Mouse (Mus musculus) intestine, embryonic 16.5 days (tissue): Measurements from ENCODE around the gene Map1b. TPM values are rescaled to one million over a fixed set of nuclear protein-coding genes. Genes with fewer than 3 reads are reported as not detected.

Experiments
- ATAC-seq: fragments of 200-750 bp; cut with Nextera tagmentation; 2 replicates; pipeline ENCODE4 v1.8.0; 2017; ENCODE audit warnings: moderate TSS enrichment, moderate library complexity
- H3K27ac ChIP-seq: fragments of 300-500 bp; sonication (generic); 2 replicates; pipeline ENCODE4 v1.5.1; 2014; ENCODE audit warnings: mild to moderate bottlenecking, low read length
- H3K27me3 ChIP-seq: fragments of 300-500 bp; sonication (generic); replicated peaks from 2 replicates; pipeline ENCODE4 v1.6.1; 2014; ENCODE audit warnings: low read length, control low read depth, mixed read lengths; ENCODE audit not compliant: control insufficient read depth, insufficient read depth
- H3K36me3 ChIP-seq: fragments of 300-500 bp; sonication (generic); 2 replicates; pipeline ENCODE4 v1.6.1; 2014; ENCODE audit warnings: low read length, control low read depth; ENCODE audit not compliant: control insufficient read depth, insufficient read depth
- H3K4me1 ChIP-seq: fragments of 300-500 bp; sonication (generic); 2 replicates; pipeline ENCODE4 v1.6.1; 2014; ENCODE audit warnings: low read length, control low read depth, mixed read lengths; ENCODE audit not compliant: control insufficient read depth, insufficient read depth
- H3K4me2 ChIP-seq: fragments of 300-500 bp; sonication (generic); 2 replicates; pipeline ENCODE4 v1.6.1; 2014; ENCODE audit warnings: low read depth, low read length, control low read depth
- H3K4me3 ChIP-seq: fragments of 300-500 bp; sonication (generic); 2 replicates; pipeline ENCODE4 v1.5.1; 2014; ENCODE audit warnings: mild to moderate bottlenecking, low read length
- H3K9ac ChIP-seq: fragments of 300-500 bp; sonication (generic); 2 replicates; pipeline ENCODE4 v1.6.1; 2014; ENCODE audit warnings: low read depth, low read length
- H3K9me3 ChIP-seq: fragments of 300-500 bp; sonication (generic); 2 replicates; pipeline ENCODE4 v1.6.1; 2016; ENCODE audit warnings: low read length, control low read depth; ENCODE audit not compliant: control insufficient read depth
- WGBS: fragments of 180-500 bp; shearing (Covaris S2); extraction: QIAGEN DNeasy Blood & Tissue Kit; methylation state at CpG from one replicate; pipeline ENCODE4 v1.1.7; 2014; 5-methylcytosine and 5-hydroxymethylcytosine counted together
- polyA plus RNA-seq: library from polyadenylated mRNA; unstranded; fragments of >200 nt; fragmentation: Nextera tagmentation; extraction: Ambion mirVana; gene quantifications from 2 replicates; pipeline ENCODE4 v1.2.1, GENCODE M21; 2015

Gene Map1b
- polyA plus RNA-seq, 1 experiment from 2014 or later, result 91.4 TPM

DNA sequence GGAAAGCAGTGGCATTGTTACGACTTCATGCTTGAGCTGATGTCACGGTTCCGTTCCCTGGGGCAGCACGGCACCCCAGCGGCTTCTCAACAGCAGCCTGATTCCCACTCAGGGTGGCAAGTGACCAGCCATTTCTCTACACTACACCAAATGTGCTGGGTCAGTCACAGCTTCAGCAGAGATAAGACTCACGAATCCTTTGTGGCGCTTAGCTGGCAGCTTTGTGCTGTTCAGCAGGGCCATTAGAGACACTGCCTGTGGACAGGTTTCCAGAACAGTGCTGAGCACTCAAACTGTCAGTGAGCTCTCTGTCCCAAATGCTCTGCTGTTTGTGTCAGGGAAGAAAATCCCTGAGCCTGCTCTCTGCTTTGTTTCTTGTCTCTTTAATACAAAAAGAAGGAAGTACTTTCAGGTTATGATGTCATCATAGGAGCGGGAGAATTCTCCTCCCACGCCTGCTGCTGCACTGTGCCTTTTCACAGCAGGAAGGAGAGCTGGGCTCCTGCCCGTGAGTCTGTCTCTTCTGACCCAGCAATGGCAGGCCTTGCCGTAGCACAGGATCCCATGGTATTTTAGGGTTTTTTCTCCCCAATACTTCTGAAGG, 103.8 kb downstream of the Map1b start:
- Histone ChIP-seq H3K4me2 (no peak overlapping the region), H3K4me1 (peaks cover 4% of the 10 kb centered on the region; the same call in 1 of the 2 replicates), H3K27ac (0 out of 2 replicates have a peak overlapping the region, but pooled peaks have one; percentile 22), H3K4me3 (no peak overlapping the region), H3K9me3 (no peaks in the 10 kb centered on the region), H3K9ac (no peak overlapping the region), H3K36me3 (peaks cover 5% of the 10 kb centered on the region; the same call in 1 of the 2 replicates), H3K27me3 (no peaks in the 10 kb centered on the region)
- peak; percentile 60 for ATAC-seq
- 65% methylated on average over 11 of the region's 11 CpGs for WGBS

DNA sequence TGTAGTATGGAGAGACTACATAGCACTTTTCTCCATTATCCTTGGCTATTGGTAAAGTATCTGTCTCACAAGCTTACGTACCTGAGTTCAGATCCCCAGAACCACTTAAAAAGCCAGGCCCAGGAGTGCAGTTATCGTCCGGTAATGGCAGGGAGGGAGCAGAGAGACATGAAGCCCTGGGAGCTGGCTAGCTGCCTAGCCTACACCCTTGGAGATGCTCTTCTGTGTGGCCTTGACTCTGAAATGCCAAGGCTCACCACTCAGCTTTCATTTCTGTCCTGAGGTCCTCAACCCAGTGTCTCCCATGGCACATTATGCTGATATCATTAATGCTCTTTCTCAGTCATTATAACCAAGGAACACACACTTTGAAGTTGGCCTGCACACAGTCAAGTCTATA, 104.6 kb downstream of the Map1b start:
- H3K36me3 ChIP-seq, result peaks cover 5% of the 10 kb centered on the region; the same call in 1 of the 2 replicates

DNA sequence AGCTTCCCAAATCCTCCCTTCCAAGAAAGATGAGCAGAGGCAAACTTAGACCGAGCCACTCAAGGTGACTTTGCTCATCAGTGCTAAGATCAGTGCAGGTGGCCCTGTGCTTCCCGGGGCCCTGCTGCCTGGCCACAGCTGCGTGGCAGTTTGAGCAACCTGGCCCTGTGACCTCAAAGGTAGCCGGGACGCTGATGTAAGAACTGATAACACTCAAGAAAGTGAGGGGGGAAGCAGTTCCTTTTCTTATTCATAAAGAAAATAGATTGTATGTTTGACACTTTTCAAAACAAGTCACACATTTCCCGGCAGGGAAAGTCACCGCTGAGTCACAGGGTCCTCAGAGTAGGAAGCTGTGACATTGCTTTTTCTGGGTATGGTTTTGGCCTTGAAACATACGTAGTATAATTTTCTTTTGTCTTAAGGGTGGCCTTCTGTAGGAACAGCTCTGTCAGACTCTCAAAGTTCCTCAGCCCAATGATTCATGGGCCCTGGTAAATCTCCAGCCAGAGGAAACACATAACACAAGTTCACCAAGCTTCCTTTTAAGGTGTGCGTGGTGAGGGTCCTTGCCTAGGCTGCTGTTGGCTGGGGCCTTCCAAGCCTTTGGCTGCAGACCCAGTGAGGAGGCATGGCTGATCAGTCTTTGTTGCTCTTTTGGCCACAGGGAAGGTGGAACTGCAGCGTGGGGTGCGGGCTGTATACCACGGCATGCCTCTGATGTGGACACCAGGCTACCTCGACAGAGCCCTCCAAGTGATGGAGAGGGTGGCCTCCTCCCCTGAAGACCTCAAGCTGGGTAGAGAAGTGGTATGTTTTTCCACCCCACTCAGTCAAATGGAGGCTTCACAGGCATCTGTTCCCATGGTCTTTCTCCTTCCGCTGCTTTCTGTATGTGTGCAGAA, 105.5 kb downstream of the Map1b start:
- Histone ChIP-seq H3K4me3 (no peak overlapping the region), H3K36me3 (peaks cover 5% of the 10 kb centered on the region; the same call in 1 of the 2 replicates), H3K27ac (no peak overlapping the region), H3K9me3 (no peaks in the 10 kb centered on the region), H3K4me1 (peaks cover 4% of the 10 kb centered on the region; the same call in 1 of the 2 replicates), H3K4me2 (no peak overlapping the region), H3K9ac (no peak overlapping the region), H3K27me3 (no peaks in the 10 kb centered on the region)
- no peak for ATAC-seq
- WGBS, result 83% methylated on average over 14 of the region's 14 CpGs

More for the DNA sequence above, 104.6 kb downstream of the Map1b start:
- Histone ChIP-seq H3K4me2 (no peak overlapping the region), H3K4me1 (peaks cover 4% of the 10 kb centered on the region; the same call in 1 of the 2 replicates), H3K27me3 (no peaks in the 10 kb centered on the region), H3K27ac (no peak overlapping the region), H3K4me3 (no peak overlapping the region), H3K9me3 (no peaks in the 10 kb centered on the region), H3K9ac (no peak overlapping the region)
- no peak for ATAC-seq
- 87% methylated on average over 3 of the region's 3 CpGs for WGBS

DNA sequence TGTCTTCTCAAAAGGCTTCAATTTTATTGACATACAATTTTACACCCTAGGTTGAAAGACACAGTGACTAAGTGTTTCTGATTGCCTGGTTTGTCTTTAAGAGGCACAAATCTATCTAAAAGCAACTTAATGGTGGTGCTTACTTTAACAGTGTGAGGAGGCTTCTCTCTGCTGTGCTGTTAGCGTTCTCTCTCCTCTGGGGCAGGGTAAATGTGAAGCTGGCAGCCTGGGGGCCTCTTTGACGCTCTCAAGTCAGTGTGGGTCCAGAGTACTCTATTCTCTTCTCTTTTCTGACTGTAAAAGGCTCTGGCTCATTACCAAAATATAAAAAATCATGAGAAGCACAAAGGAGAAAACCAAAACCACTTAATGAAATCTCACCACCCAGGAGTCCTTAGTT, 107.1 kb downstream of the Map1b start:
- Histone ChIP-seq H3K4me2 (no peak overlapping the region), H3K9ac (no peak overlapping the region), H3K9me3 (no peaks in the 10 kb centered on the region), H3K4me3 (no peak overlapping the region), H3K4me1 (peaks cover 4% of the 10 kb centered on the region; the same call in 1 of the 2 replicates), H3K27me3 (no peaks in the 10 kb centered on the region), H3K36me3 (no peaks in the 10 kb centered on the region), H3K27ac (no peak overlapping the region)
- 57% methylated on average over 2 of the region's 2 CpGs for WGBS
- no peak for ATAC-seq

DNA sequence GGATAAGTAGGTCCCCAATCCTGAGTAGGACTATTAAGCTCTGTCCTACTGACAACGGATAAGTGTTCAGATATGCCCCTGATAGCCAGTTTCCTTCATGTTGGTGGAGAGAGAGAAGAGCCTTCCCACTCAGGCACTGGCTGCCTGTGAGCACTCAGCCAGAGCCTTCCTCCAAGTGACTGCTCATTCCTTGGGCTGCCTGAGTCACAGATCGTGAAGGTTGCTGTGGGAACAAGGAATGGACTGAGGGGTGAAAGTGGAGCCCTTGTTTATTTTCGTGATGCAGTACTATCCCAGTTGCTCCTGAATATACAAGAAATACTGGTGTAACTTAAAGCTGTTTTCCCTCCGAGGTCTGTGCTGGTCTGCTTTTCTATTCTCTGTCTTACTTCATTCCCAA, 117.0 kb downstream of the Map1b start:
- Histone ChIP-seq H3K36me3 (0 out of 2 replicates have a peak, but pooled peaks cover 2% of the 10 kb centered on the region), H3K4me1 (no peaks in the 10 kb centered on the region), H3K4me2 (no peak overlapping the region), H3K9ac (no peak overlapping the region), H3K27ac (no peak overlapping the region), H3K4me3 (no peak overlapping the region), H3K27me3 (no peaks in the 10 kb centered on the region), H3K9me3 (no peaks in the 10 kb centered on the region)
- ATAC-seq, result no peak
- 71% methylated on average over 4 of the region's 4 CpGs for WGBS

DNA sequence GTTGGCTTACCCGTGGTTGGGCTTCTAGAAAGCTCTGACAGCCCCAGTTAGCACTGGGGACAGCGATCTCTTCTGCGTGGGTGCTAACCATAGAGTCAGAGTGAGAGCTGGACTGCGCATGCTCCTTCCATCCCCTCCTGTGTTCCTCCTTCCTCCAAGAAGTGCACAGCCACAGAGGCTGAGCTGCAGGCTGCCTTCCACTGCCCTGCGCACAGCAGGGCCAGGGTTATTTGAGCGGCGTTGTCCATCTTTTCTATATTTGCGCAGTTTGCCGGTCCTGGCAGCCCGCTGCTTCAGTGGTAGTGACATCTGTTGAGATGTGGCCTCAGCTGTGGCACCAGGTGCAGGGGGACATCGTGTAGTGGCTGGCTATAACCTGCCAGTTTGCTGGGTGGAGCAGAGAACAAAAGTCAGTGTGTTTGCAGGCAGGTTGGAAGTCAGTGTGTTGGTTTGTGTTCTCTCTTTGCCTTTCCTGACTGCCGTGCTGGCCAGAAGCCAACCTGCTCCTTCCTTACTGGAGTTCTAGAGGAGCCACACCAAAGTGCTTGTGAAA, 118.1 kb downstream of the Map1b start:
- ATAC-seq, result no peak
- no peak overlapping the region for H3K9ac ChIP-seq

DNA sequence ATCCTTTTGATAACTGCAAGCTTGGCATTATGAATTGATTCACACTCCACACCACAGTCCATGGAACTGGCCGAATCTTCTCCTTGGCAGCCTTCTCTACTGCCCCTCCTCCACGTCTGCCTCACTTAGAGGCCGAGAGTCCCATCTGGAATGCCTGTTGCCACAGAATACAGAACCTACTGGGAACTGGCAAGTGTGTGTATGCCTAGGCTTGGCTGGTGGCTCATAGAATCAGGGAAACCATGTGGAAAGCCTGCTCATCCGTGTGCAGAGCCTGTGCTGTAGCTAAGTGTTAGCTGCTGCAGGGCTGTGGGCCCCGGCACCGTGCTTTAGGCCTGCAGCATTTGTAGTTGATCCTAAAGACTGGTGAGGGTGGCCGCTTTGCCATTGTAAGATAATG, 119.1 kb downstream of the Map1b start:
- Histone ChIP-seq H3K27me3 (no peaks in the 10 kb centered on the region), H3K9ac (no peak overlapping the region), H3K27ac (no peak overlapping the region), H3K4me1 (no peaks in the 10 kb centered on the region), H3K9me3 (no peaks in the 10 kb centered on the region), H3K36me3 (0 out of 2 replicates have a peak, but pooled peaks cover 2% of the 10 kb centered on the region), H3K4me2 (no peak overlapping the region), H3K4me3 (no peak overlapping the region)
- WGBS, result 76% methylated on average over 7 of the region's 7 CpGs
- no peak for ATAC-seq

More for the DNA sequence above, 118.1 kb downstream of the Map1b start:
- Histone ChIP-seq H3K4me1 (no peaks in the 10 kb centered on the region), H3K4me3 (no peak overlapping the region), H3K9me3 (no peaks in the 10 kb centered on the region), H3K27me3 (no peaks in the 10 kb centered on the region), H3K27ac (no peak overlapping the region), H3K36me3 (0 out of 2 replicates have a peak, but pooled peaks cover 2% of the 10 kb centered on the region), H3K4me2 (no peak overlapping the region)
- WGBS, result 86% methylated on average over 12 of the region's 12 CpGs

DNA sequence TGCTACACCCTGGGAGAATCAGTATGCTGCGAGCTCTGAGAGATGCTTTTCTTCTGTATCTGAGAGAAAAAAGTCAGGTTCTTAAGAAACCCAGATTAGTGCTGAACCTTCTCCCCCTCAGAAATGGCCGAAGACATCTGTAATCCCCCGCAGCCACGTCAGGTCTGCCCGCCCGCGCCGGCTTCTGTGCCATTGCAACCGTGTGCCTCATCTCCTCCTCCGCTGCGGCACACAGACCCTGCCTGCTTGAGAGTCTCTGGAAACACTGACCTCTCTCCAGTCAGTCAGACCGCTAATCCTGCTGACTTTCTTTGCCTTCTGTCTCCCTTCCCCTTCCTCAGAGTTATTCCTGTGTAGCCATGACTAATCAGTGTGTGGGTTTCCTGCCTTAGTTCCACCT, 120.8 kb downstream of the Map1b start:
- Histone ChIP-seq H3K27ac (no peak overlapping the region), H3K9me3 (no peaks in the 10 kb centered on the region), H3K4me1 (no peaks in the 10 kb centered on the region), H3K4me2 (no peak overlapping the region), H3K27me3 (no peaks in the 10 kb centered on the region), H3K4me3 (no peak overlapping the region), H3K9ac (no peak overlapping the region), H3K36me3 (0 out of 2 replicates have a peak, but pooled peaks cover 2% of the 10 kb centered on the region)
- ATAC-seq, result no peak
- WGBS, result 75% methylated on average over 12 of the region's 12 CpGs

DNA sequence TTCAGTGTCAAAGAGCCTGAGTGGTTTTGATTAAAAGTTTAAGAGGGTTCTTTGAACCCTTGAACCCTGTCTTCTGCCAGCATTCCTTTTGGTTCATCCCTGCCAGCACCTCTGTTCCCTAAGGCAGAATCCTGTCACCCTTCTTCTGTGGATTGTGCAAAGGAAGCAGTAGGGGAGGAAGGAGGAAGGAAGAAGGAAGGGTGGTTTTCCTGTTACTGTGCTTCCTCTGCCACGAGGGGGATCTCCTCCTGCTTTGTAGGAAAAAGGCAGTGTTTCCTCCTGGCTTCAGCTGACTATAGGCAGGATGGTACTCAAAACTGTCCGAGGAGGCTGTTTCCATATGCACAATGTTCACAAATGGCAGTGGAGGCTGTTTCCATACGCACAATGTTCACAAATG, 121.6 kb downstream of the Map1b start:
- Histone ChIP-seq H3K36me3 (no peaks in the 10 kb centered on the region), H3K4me2 (no peak overlapping the region), H3K4me1 (no peaks in the 10 kb centered on the region), H3K27me3 (no peaks in the 10 kb centered on the region), H3K9me3 (no peaks in the 10 kb centered on the region), H3K9ac (no peak overlapping the region), H3K27ac (no peak overlapping the region), H3K4me3 (no peak overlapping the region)
- WGBS, result 60% methylated on average over 3 of the region's 3 CpGs
- no peak for ATAC-seq
